Mouse (Mus musculus) T-helper 1 cell (primary cell): Measurements from ENCODE around the gene Zfp101.

ENCODE experiments used
- in situ Hi-C: fragments of 300-600 bp; cut with MboI, MseI; formaldehyde crosslinking; loops from one replicate; pipeline ENCODE4 v1.15.1; 2025; ENCODE audit warnings: high pct_unique_total_duplicates

Gene Zfp101

DNA sequence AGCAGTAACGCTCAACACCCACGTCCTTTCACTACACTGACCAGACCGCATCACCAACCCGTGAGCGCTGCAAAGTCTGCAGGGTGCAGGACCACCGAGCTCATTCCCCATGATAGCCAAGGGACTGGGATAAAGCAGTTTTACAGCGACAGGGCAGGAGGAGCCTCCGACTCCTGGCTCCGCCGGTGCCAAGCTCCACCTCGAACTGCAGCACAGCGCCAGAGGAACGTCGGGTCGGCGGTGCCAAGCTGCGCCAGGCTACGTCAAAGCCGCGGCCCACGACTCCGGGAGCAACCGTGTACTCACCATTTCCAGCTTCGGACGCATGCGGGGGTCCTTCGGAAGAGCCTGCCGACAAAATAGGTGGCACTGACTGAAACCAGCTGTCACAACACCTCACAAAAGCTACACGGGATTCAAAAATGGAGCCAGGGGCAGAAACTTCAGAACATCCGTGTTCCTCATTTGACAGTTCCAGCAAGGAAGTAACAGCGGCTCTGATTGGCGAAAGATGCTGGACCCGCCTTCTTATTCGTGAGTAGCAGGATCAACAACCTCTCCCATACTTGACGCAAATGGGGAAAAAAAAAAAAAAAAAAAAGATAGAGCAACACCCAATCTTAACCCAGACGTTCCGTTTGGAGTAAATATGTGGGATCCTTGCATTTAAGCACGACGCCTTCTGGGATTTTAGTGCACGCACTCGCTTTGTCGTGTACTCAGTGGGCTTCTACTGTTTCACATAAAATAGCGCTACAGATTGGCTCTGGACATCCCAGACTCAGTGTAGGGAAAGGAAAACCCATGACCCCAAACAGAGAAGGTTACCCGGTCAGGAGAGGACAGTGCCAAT, at the start of gene Zfp101:
Gene Zfp101 (minus strand): TSS at position 460 of the 853 bp plus-strand sequence.
- in situ Hi-C loops: no loop called here

DNA sequence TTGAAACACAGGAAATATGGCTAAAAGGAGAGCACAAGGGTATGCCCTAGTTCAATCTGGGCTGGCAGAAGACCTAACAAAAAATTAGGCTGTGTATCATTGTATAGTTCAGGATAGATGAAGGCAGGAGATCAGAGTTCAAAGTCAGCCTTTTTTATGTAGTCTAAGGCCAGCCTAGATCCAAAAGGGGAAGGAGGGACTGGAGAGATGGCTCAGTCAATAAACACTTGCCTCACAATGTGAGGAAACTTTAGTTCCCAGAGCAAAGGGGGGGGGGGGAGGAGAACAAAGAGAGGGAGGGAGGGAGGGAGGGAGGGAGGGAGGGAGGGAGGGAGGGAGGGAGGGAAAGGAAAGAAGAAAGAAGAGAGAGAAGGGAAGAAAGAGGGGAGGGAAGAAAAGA, 46.7 kb upstream of the Zfp101 start:
- in situ Hi-C loops: no loop called here

DNA sequence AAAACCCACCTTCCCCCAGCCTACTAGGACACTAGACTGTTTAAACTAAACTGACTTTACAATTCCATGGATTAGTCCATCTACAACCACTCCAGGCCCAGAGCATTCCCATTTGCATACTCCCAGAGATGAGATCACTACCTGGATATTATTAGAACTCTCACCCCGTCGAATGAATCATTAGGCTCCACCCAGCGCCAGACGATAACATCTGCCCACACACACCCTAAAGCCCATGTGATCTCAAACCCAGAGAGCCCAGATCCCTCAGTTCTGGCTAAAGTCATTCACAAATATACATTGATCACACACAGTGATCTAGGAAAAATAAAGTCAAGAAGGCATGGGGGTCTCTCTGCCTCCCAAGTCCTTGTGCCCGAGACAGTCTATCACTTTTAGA, 45.5 kb upstream of the Zfp101 start:
- in situ Hi-C loops: no loop called here

DNA sequence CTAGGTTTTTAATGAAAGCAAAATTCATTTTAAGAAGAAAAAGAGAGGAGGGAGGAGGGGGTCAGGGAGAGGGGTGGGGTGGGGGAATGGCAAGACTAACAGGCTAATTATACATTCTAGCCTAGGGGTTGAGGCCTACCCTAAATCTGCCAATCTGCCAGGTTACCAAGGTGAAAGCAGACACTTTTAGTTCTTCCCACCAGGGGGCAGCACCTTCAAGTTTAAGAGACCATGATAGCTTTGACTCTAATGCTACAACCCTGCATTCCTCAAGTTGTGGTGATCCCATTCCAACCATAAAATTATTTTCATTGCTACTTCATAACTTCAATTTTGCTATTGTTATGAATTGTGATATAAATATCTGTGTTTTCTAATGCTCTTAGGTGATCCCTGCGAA, 44.7 kb upstream of the Zfp101 start:
- in situ Hi-C loops: no loop called here

DNA sequence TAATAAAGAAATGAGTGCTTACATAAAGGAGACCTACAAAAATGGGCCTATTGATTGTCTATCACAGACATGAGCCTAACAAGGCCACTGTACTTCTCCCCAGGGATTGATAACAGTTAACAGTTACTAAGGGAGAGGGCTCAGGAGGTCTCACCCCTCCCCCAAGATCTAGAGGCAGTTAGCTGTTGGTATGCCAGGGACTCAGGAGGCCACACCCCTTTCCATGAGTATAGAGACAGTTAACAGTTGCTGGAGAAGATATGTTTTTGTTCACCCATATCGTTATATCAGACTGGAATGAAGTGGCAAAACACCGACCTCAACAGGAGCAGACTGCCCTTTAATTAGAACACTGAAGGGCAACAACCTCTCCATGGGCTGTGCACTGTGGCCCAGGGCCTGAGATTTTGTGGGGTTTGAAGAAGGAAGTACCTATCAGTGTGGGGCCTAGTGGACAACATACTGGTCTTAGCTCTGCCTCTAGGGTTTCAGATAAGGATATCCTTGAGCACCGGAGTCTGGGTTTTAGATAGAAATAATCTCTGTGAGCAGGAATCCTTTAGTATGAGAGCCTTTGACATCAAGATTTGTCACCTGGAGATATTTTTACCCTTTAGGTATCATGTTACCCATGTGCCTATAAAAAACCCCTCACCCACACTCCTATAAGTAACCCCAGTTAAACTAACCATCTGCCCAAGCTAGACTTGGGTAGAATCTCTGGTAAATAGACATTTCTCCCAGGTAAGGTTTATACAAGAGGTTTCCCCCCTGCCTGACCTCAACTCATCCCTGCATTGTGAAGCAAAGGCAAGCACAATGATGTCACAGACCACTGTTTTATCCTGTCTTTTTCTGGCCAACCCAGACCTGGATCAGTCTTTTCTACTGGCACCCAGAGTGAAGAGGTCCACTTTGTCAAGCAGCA, 37.8 kb upstream of the Zfp101 start, which contains the start of gene Actl9:
Gene Actl9 (plus strand): TSS at position 878 of the 928 bp plus-strand sequence.
- in situ Hi-C loops: no loop called here

DNA sequence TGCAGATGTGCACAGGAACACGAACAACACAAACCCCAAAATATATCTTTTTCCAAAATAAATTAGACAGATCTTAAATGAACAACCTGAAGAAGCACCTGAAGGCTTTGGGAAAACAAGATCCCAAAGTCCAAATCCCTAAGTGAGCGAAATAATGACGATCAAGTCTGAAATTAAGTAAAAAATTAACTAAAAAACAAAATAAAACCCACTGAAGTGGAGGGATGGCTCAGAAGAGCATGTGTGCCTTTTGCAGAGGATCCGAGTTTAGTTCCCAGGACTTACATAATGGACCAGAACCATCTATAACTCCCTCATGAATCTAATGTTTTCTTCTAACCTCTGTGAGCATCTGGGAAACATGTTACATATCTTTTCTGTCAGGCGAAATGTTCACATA, 2.2 kb downstream of the Zfp101 start:
- in situ Hi-C loops: no loop called here

DNA sequence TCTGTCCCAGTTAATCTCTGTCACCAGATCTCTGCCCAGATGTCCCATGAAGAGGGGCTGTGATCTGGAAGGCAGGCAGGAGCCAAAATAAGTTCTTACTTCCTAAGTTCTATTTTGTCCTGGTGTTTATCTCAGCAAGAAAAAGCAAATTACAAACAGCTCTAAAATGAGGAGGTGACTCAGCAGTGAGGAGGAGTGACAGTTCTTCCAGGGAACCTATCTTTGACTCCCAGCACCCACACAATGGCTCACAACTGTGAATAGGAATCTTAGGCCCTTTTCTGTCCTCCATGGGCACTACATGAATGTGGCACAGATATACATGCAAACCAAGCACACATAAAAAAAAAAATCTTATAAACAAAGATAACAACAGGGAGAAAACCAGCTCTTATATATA, 8.7 kb downstream of the Zfp101 start:
- in situ Hi-C loops: no loop called here

DNA sequence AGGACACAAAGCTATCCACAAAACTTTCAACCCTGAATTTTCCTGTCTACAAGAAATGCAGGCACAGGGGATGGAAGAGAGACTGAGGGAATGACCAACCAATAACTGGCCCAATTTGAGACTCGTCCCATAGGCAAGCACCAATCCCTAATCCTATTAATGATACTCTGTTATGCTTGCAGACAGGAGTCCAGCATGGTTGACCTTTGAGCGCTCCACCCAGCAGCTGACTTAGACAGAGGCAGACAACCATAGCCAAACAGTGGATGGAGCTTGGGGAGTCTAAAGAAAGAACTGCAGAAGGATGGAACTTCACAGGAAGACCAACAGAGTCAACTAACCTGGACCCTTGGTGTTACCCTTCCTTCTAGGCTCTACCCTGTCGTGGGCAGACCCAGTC, 21.6 kb downstream of the Zfp101 start:
- in situ Hi-C loops: no loop called here

DNA sequence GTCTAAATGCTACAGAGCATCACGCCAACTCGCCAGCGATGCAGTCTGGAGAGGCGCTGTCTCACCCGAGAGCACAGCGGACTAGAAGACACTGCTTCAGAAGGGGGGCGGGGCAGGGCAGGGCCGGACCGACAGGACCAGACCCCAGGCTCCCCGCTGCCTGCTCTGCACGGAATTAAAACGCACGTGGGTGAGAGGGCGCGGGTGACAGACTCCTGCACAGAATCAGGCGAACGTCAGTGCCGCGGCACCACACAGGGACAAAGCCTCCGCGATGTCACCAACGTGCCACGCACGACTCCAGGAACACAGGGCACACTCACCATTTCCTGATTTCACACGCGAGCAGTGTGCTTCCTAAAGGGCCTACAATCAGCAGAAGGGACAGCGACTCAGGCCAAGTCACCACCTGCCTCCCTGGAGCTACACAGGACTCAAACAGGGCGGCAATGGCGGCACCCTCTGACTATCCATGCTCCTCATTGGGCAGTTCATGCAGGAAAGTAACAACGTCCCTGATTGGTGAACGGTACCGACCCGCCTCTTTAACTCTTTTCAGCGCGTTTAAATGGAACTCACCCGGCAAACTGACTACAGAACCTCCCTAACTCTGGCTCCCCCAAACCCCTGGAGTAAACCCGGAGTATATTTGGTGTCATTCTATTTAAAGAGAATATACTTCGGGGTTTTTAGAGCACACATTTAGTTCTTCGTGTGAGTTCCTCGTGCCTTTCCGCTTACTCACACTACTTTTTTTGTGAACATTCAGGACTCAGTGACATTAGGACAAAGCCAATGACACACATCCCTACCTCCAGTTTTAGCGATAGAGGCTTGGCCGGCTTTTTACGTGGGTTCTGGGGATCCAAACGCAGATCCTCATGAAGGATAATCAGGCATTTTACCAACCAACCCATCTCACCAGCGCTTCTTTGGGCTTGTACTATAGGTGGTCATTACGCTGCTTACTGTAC, 35.7 kb downstream of the Zfp101 start, which contains the start of gene Zfp81:
Gene Zfp81 (minus strand): TSS at position 468 of the 974 bp plus-strand sequence.
- in situ Hi-C loops: no loop called here

DNA sequence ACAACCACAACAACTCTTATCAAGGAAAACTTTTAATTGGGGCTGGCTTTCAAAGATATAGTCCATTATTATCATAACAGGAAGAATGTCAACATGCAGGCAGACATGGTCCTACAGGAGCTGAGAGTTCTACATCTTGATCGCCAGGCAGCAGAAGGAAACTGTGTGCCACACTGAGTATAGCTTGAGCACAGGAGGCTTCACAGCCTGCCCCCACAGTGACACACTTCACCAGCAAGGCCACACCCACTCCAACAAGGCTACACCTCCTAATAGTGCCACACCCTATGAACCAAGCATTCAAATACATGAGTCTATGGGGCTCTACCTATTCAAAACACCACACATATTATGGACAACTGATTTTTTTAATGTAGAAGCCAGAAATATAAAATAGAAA, 41.5 kb downstream of the Zfp101 start:
- in situ Hi-C loops: no loop called here
